Mouse (Mus musculus): ENCODE measurements around the gene Cenpt.

Gene Cenpt

DNA sequence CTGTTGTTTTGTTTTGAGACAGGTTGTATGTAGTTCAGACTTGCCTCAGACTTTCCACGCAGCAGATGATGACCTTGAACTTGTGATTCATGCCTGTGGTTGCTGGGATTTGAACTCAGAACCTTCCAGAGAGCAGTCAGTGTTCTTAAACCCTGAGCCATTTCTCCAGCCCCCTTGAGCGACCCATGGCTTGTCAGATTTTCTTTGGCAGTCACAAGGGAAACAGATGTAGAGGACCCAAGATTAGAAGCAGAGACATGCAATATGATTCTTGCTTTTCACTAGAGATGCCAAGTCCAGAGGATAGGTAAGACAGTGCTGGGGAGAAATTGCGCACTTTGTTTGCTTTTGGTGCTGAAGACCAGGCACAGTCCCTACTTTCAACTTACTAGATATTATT lies at the start of gene Cenpt:
Gene Cenpt, minus strand, starts transcription at position 101 of the 400 bp plus-strand sequence.
- DNase-seq (ENCODE audit: low read depth, low spot score), result no peak

DNA sequence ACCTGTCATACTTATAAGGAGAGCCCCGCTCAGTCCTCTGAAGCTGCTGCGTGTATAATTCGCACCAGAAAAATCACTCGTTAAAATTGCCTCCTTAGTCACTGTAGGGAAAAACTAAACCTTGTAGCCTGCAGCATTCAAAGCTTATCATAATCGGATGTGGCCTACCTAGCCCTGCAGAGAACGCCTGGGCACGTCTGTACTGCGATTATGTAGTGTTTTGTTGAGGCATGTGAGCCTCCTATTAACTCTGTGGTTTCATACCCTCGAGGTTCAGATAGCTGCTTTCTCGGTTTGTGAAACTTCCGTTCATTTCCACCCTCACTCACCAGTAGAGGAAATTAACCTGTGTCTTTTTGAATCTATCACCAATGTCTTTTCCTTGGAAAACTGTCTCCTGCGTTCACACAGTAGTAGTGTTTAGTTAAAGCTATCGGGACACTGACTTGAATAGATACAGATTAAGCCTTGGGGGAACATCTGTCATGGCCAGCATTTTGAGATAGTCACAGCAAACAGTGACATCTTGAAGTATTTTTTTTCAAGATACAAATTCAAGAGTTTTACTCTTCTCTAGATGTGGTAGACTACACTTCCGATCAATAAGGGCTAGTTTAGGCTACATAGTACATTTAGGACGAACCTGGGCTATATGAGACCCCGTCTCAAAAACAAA lies 48.0 kb upstream of the Cenpt start:
- no peak for DNase-seq (ENCODE audit: low read depth, low spot score)

DNA sequence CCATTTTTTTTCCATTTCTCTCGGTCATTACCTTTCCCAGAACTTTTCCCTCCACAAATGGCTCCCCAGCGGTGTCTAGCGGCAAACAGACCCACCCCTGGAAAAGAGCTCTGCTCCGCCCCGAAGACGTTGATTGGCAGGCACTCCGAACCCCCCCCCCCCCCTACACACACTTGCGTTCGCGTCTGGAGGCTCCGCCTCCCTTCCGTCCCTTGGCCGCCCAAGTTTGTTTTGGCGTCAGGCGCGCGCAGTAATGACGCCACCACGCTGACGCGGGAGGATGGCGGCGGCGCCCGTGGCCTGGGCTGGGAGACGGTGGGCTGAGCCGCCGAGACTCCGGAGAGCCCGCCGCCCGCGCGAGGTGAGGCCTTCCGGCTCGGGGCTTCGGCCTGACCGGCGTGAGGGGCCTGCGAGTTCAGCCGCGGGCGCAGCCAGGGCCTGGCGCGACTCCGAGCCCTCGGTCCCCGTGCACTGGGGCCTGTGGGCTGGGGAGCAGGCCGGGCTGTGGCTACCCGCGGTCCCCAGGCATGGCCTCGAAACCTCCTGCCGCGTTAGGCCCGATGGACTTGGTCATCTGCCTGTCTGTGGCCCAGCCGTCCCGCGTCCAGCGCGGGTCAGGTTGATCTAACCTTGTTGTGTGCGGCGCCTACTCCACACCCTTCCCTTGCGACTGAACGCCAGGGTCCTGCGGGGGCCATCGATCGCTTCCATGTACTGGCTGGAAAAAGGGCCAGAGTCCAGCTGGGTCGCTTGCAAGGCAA lies 47.3 kb upstream of the Cenpt start, which contains the start of gene Pskh1:
Gene Pskh1, plus strand, starts transcription at position 262 of the 761 bp plus-strand sequence.
- peak; percentile 98 for DNase-seq (ENCODE audit: low read depth, low spot score)

DNA sequence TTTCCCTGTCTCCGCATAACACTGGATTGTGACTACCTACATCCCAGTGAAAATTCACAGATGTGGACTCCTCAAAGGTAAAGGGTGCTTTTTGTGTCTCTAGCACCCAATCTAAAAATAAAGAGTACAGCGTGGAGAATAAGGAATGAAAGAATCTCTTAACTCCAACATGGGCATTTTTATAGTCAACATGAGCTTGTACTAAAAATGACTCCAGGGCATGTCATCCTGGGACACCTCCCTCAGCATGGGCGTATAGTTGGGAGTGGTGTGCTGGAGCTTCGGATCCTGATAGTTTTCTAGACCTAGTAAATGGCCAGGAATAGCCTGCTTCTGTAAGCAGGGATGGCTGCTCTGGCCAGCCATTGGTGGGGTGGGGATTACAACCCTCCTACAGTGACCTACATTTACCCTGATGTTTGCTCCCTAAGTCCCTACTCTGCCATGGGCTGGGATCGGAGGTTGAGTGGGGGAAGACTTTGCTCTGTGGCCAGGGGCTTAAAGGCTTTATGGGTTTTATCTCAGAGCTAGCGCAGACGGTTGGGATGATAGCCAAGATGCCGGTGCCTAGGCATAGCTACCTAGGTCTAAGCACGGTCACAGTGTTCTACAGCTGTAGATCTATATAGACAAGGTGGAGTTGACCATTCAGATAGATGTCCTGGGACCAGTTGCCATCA lies 44.9 kb upstream of the Cenpt start:
- no peak for DNase-seq (ENCODE audit: low read depth, low spot score)

DNA sequence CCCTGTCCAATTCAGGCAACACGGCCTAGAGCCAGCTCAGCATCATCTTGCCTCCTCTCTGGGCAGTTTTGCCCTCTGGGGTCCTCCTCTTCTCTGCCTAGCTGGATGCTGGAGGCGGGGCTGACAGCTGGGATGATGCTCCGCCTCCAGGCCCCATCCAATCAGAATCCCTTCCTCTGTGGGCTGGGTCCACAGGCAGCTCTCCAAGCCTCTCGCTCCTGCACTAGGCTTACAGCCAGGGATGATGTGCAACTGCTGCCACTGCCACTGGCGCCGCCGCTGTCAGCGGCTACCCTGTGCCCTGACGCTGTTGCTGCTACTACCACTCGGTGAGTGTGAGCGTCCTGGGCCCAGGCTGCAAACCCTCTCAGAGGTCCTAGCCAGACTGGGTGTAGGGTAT lies 40.3 kb upstream of the Cenpt start, which contains the start of gene Nrn1l:
Gene Nrn1l, plus strand, starts transcription at position 229 of the 400 bp plus-strand sequence.
- peak; percentile 92 for DNase-seq (ENCODE audit: low read depth, low spot score)

DNA sequence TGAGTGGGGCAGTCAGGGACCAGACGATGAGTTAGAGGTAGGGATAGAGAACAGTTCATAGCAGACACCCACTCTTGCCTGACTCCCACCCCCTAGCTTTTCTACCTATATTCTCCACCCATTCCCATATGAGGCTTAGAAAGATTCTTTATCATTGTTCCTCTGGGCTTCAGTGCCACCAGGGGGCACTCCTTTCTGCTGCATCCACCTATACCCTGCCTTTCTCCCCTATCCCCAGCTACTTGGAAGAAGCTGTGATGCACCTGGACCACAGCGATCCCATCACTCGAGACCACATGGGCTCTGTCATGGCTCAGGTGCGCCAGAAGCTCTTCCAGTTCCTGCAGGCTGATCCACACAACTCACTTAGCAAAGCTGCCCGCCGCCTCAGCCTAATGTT lies 39.4 kb upstream of the Cenpt start:
- DNase-seq (ENCODE audit: low read depth, low spot score), result peak; percentile 51

DNA sequence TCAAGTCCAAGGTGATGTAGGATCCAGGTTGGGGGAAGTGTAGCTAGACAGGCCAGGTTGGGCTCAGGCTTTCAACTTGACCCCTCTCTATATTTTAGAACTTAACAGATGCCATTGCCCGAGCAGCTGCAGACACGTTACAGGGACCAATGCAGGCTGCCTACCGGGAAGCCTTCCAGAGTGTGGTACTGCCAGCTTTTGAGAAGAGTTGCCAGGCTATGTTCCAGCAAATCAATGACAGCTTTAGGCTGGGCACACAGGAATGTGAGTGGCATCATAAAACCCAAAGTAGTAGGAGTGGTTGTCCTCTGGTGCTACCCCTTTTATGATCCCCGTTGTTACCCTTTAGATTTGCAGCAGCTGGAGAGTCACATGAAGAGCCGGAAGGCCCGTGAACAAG lies 37.8 kb upstream of the Cenpt start:
- DNase-seq (ENCODE audit: low read depth, low spot score), result no peak

DNA sequence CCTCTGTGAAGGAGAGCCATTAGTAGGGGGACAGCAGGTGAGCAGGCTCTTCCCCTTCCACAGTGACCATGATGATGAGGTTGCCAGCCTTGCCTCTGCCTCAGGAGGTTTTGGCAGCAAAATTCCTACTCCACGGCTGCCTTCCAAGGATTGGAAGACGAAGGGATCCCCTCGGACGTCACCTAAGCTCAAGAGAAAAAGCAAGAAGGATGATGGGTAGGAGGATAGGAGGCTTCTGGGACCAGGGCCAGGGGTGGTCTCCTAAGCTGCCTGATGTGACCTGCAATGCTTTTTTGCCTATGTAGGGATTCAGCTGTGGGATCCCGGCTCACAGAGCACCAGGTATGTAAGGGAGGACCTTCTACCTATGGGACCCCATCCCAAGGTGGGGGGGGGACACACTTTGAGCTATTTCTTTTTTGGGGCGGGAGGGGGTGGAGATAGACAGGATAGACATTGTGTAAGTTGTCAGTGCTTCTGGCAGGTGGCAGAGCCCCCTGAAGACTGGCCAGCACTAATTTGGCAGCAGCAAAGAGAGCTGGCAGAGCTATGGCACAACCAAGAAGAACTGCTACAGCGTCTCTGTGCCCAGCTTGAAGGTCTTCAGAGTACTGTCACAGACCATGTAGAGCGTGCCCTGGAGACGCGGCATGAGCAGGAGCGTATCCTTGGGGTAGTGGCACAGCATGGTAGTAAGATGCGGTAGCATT lies 36.8 kb upstream of the Cenpt start:
- DNase-seq (ENCODE audit: low read depth, low spot score), result no peak

DNA sequence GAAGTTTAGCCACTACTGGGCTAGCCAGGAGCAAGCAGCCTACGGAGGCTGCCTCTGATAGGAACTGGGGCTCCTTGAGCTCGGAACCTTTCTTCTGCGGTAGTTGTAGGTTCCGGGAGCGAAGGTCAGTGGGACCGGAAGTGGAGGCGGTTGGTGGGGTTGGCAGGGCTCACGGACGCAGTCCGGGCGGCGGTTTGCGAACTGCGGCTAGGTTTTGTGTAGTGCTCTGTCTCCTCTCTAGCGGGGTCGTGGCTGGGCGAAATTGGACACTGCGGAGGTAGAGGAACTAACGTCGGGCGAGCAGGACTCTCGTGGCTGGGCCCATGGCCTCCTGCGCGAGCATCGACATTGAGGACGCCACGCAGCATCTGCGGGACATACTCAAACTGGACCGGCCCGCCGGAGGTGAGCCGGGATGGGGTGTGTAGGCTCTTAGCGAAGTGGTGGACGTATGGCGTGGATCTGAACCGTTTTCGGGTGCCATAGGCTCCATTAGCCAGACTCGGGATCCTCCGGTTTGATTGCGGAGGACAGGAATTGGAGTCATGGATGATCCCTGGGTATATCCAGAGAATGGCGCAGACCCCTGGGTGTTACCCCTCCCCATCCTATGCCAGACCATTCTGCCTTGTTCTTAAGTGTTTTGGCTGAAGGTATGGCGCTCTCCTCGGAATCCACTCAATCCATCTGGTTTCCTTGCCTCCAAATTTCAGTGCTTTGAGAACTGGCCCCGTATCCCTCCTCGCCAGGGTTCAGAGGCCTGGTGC lies 27.9 kb upstream of the Cenpt start, which contains the start of gene Edc4:
Gene Edc4, plus strand, starts transcription at position 128 of the 767 bp plus-strand sequence.
- DNase-seq (ENCODE audit: low read depth, low spot score), result peak; percentile 92

DNA sequence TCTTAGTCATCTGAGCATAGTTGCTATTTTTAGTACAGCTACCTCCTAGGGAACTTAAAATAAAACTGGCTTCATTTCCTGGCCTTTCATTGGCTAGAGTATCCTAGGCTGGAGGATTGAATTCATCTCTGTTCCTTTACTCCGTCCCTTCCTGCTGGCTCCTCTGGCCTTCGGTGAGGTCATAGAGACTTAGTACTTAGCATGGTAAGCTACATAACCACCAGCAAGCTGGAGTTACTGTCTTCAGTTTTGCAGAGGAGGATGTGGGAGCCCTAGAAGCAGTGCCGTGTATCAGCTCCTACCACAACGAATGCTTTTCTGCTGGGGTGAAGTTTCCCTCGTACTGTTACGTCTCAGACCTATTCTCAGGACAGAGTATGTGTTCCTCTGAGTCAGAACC lies 21.2 kb upstream of the Cenpt start:
- DNase-seq (ENCODE audit: low read depth, low spot score), result no peak

DNA sequence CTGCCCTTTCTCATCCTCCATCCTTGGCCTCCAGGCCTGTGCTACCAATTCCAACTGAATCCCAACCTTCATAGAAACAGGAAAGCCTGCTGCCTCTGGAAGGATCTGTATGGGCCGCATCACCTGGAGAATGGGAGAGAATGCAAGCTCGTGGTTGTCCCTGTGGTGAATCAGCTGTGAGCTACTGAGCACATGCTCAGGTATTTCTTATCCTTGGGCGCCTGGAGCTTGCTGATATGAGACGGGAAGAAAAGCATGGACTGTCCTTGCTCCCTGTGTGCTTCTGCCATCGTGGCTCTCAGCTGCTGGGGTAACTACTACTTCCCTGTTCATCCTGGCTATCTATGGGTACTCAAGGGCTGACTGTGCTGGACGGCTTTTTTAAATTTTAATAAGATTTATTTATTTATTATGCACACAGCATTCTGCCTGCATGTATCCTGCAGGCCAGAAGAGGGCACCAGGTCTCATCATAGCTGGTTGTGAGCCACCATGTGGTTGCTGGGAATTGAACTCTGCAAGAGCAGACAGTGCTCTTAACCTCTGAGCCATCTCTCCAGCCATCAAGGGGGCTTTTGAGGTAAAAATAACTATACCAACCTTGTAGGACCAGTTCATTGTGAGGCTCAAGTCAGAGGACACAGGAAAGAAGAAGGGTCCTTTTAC lies 13.4 kb upstream of the Cenpt start:
- DNase-seq (ENCODE audit: low read depth, low spot score), result peak; percentile 38

DNA sequence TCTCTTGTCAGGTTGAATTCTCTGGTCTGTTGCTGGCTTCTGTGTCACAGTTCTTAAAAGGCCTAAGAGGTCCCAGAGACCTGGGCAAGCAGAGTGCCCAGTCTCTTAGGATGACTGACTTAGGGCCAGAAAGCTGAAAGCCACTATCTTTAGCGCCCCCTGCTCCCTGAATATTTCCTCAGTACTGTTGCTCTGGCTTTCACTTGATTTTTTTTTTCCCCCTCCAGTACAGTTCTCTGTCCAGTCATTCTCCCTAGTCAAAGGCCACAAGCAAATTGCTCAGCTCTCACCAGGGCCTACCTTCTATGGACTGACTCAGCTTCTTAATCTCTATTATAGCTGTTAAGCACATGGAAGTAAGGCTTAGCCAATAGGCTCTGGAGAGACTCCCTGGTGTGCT lies 8.9 kb upstream of the Cenpt start:
- no peak for DNase-seq (ENCODE audit: low read depth, low spot score)

DNA sequence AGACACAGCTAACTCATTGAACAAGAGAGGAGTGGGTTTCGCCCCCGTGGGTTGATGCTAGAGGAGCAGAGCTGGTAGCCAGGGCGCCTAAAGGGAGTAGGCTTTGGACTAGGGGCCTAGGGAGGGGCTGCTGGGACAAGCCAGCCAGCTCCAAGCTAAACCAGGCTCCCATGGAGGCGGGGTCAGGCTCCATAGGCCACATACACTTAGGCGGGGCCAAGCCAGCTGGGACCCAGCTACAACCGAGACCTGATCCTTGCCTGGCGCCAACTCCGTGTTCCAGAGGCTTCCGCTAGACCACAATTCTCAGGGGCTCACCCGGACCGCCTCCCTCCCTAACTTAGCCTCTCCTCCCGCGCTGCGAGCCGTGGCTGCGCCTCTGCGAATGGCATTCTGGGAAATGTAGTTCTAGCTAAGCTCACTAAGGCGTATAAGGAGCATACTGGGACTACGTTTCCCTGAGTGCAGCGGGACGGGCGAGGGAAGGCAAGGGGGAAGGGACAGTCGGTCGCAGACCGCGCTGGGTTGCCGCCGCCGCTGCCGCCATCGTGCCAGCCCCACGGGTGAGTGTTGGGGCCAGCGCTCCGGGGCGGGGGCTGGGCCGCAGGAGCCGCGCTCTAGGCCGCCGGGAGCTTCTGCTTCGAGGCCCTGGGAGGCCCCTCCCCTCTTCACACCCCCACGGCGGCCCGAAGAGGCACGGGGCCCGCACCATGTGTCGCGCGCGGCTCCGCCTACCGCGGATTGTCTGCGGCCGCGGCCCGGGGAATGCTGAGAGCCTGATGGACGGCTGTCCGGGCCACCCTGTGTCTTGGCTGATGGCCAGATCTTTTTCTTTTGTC lies 7.3 kb upstream of the Cenpt start, which contains the start of gene Nutf2:
Gene Nutf2, plus strand, starts transcription at position 438 of the 839 bp plus-strand sequence.
- peak; percentile 100 for DNase-seq (ENCODE audit: low read depth, low spot score)

DNA sequence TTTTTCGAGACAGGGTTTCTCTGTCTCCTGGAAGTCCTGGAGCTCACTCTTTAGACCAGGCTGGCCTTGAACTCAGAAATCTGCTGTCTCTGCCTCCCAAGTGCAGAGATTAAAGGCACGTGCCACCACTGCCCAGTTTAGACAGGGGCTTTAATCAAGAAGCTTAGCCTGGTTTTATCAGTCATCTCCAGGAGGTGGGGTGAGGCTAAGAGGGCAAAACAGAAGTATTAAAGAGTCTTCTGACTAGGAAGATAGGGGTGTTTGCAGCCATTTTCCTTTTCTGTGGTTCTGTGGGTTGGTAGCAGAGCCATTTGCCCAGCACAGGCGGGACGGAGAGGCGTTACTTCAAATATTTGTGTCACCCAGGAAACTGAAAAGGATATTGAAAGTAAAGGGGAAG lies 6.2 kb upstream of the Cenpt start:
- no peak for DNase-seq (ENCODE audit: low read depth, low spot score)

DNA sequence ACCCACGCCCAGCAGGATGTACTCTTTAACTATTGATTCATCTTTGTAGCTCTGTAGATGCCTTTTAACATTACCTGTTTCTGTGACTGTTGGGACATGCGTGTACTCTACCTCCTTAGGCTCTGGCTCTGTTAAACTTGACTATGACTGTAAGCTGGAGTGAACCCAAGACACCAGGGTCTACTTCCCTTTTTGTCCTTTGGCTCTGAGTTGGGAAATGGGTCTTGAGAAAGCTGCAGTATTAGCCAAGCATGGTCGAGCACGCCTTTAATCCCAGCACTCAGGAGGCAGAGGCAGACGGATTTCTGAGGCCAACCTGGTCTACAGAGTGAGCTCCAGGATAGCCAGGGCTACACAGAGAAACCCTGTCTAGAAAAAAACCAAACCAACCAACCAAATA lies 5.4 kb upstream of the Cenpt start:
- DNase-seq (ENCODE audit: low read depth, low spot score), result no peak

DNA sequence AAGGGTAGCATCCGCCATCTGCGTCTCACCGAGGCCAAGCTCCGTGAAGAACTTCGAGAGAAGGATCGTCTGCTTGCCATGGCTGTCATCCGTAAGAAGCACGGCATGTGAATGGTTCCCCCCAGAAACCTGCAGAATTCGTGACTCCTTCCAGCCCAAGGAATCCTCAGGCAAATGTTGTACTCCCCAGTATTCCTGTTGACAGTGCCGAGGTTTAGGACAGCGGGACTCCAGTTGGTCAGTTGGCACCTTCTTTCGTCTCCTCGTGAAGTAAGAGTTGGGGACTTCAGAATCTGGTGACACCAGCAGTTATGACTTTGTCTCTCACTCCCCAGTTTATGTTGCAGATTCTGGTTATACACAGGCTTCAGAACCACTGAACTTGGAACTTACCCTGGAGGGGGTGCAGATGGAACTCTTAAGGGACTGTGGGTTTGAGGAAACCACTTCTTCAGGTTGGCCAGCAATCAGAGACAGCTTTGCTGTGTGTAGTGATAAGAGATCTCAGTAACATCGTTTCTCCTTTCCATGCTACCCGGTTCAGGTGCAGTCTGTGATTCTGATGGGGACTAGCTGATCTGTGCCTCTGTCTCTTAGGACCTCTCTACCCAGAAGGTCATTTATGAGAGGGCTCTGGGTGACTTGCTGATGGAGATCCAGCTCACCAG lies 3.2 kb upstream of the Cenpt start:
- no peak for DNase-seq (ENCODE audit: low read depth, low spot score)

DNA sequence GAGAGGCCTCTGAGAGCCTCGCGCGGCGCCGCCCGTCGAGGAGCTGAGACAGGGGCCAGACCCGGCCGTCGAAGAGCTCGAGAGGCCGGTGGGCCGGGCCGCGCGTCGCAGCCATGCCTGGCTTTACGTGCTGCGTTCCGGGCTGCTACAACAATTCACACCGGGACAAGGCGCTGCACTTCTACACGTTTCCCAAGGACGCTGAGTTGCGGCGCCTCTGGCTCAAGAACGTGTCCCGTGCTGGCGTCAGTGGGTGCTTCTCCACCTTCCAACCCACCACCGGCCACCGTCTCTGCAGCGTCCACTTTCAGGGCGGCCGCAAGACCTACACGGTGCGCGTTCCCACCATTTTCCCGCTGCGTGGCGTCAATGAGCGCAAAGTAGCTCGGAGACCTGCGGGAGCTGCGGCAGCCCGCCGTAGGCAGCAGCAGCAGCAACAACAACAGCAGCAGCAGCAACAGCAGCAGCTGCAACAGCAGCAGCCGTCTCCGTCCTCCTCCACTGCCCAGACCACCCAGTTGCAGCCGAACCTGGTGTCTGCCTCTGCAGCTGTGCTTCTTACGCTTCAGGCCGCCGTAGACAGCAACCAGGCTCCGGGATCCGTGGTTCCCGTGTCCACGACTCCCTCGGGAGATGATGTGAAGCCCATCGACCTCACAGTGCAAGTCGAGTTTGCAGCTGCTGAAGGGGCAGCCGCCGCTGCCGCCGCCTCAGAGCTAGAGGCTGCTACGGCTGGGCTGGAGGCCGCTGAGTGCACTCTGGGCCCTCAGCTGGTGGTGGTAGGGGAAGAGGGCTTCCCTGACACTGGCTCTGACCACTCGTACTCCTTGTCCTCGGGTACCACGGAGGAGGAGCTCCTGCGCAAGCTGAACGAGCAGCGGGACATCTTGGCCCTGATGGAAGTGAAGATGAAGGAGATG lies 2.4 kb upstream of the Cenpt start:
- DNase-seq (ENCODE audit: low read depth, low spot score), result peak; percentile 44

DNA sequence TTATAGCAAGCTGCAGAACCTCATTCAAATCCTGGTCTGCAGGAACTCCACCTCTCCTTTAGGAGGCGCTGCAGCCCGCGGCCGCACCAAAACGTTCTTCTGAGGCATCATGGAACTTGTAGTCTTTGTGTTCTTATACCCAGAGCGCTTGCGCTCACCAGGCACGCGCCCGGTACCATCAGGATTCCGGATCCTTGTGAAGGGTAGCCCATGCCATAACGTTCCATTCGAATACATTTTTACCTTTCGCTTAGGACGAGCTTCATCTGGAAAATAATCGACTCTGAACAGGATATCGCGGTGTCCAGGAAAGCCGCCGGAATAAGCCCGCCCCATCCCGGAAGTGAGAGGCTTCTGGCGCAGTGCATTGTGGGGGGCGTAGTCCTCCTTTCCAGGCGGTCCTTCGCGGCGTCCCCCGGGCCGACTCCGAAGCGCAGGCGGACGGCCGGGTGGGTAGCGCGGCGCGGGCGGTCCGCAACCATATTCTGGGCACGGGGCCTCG lies 1.7 kb upstream of the Cenpt start, which contains the start of gene Thap11:
Gene Thap11, plus strand, starts transcription at position 418 of the 502 bp plus-strand sequence.
- DNase-seq (ENCODE audit: low read depth, low spot score), result peak; percentile 95
